Mouse (Mus musculus): ENCODE data around the gene Nhs.

DNA sequence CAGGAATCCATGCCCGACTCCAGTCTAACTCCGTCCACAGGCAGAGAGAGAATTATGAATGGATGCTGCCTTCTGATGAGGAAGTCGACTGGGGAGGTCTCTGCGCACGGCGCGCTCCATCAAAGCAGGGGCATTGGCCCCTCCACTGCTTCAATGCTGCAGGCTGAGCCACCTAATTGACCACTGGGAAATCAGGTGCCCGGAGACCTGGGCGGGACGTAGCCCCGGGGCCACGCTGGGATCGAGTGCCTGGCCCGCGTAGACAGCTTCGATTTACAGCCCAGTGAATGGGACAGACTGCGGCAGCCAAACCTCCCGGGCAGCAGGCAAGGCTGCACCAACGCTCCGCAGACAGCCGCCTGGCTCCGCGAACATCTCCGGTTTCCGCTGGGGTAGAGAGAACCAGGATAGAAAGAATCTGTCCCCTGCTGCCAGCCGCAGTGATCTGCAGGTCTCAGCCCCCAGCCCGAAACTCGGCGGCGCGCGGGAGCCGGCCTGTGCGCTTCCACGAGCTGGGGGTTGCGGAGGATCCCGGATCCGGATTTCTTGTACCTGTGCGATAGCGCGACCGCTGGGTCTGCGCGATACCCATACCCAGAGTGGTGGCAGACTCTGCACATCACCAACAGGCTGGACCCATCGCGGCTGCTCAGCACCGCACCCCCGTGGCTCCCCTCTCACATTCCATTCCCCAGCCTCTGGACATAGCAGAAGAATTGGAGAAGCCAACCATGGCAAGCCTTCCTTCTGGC lies 250.7 kb downstream of the Nhs start:
- TF ChIP-seq CTCF (IDR thresholded peaks at IDR 0.05; ENCODE audit: control insufficient read depth, insufficient read depth, insufficient read length), result no peak
- no peak for TF ChIP-seq MAX (IDR thresholded peaks at IDR 0.05)
